Mouse (Mus musculus) v-Abl transformed pro-B cells (cell line): ENCODE measurements around the gene Nsf.

ENCODE experiments used
- in situ Hi-C, 2 experiments: fragments of 400-800 bp; cut with MboI; formaldehyde crosslinking; loops; one replicate each; pipeline ENCODE4 v1.15.1; 2025; ENCODE audit not compliant: unreplicated experiment in 2 of 2

Nsf gene

GRCm38 (mm10) chr11:103804126-103804525 is 149.7 kb downstream of the Nsf start:
- in situ Hi-C loops = no loop called here

GRCm38 (mm10) chr11:103801128-103801527 is 152.7 kb downstream of the Nsf start:
- in situ Hi-C loops = no loop called here

GRCm38 (mm10) chr11:103789951-103790350 is 163.9 kb downstream of the Nsf start:
- in situ Hi-C loops = no loop called here

- in situ Hi-C loops = no loop called here
Measured at GRCm38 (mm10) chr11:103780152-103780551, 173.7 kb downstream of the Nsf start.

- in situ Hi-C loops = no loop called here
Measured at GRCm38 (mm10) chr11:103774228-103774530, 179.7 kb downstream of the Nsf start.

GRCm38 (mm10) chr11:103773387-103774227 is 180.2 kb downstream of the Nsf start, which contains the start of gene Wnt3:
Gene Wnt3 (plus strand): TSS chr11:103774150.
- in situ Hi-C loops = no loop called here

GRCm38 (mm10) chr11:103772505-103773386 is 181.1 kb downstream of the Nsf start:
- in situ Hi-C loops = no loop called here
